Mouse (Mus musculus): ENCODE measurements at regions not wholly inside any gene's neighbourhood (a gene's known extent, or its start where the extent isn't known, plus 50 kb on each side); places are given as distances from the start of the nearest gene placed in this dataset.
A peak's percentile ranks its signal among the peaks of the same experiment; 100 is the strongest.

GRCm38 (mm10) chr3:21539138-21539537, 537.3 kb upstream of the Tbl1xr1 start:
- Histone ChIP-seq H3K4me1 (no peaks in the 10 kb centered on the region), H3K36me3 (no peaks in the 10 kb centered on the region), H3K27me3 (no peaks in the 10 kb centered on the region), H3K27ac (replicated peaks) (no peak overlapping the region), H3K4me3 (no peak overlapping the region), H3K9me3 (no peaks in the 10 kb centered on the region), H3K4me2 (replicated peaks) (no peak overlapping the region), H3K9ac (replicated peaks) (no peak overlapping the region)
- ATAC-seq (ENCODE audit: low FRiP score, low read depth), result no peak
- 58% methylated on average over 2 of the region's 2 CpGs for WGBS

DNA sequence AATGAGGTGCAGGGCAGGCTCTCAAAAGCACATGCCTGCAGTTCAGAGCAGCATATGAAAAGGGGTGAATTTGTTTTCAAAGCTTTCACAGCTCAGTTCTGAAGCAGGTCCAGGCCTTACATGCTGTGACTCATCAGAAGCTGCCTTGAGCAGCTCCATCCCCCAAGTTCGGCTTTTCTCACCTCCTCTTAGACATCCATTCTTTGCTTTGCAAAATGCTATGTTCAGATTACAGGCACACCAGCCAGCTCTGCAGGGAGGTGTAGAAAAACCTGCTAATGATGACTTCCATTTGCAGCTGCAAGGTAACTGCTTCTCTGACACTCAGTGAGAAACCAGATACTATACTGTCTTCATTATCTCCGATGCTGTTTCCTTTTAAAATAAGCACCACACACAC, 532.0 kb upstream of the Tbl1xr1 start:
- H3K4me2 ChIP-seq (replicated peaks), result no peak overlapping the region
- H3K4me1 ChIP-seq, result peaks cover 13% of the 10 kb centered on the region; the same call in 1 of the 2 replicates
- H3K4me3 ChIP-seq, result no peak overlapping the region
- H3K27me3 ChIP-seq, result no peaks in the 10 kb centered on the region
- H3K9me3 ChIP-seq, result no peaks in the 10 kb centered on the region
- no peak overlapping the region for H3K27ac ChIP-seq (replicated peaks)
- WGBS, result 67% methylated on average over 2 of the region's 2 CpGs
- no peak for ATAC-seq (ENCODE audit: low FRiP score, low read depth)
- H3K9ac ChIP-seq (replicated peaks), result no peak overlapping the region
- H3K36me3 ChIP-seq, result no peaks in the 10 kb centered on the region

DNA sequence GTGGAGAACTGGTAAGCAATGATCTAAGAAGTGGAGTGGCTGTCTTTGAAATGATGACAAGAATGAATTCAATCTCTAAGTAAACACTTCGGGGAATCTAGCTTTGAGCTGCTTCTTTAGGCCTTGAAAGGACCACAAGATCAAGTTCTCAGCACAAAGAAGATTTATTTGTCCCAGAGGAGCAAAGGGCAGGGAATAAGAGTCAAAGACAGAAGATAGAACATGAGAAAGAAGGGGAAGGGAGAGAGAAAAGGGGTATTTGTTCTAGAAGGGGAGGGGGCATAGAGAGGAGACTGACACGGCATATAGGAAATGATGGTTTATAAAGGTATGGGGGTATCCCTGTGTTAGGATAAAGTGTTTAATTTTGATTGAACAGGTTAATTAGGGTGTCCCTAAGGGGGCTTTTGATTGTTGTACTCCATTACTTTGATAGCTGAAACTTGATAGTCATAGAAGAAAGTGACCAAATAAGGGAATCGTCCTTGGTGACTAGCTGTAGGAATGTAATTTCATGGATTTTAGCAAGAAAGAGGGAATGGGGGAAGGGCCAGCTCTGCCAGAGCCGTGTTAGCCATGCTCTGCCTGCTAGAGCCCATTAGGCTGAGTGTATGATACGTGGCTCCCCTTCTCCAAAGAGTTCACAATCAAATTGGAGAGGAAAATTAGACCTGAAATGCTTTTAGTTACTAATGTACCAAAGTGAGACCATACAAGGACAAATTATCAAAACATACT, 531.1 kb upstream of the Tbl1xr1 start:
- 32% methylated on average over 5 of the region's 5 CpGs for WGBS
- Histone ChIP-seq H3K27me3 (no peaks in the 10 kb centered on the region), H3K4me1 (peaks cover 13% of the 10 kb centered on the region; the same call in 1 of the 2 replicates), H3K4me2 (replicated peaks) (no peak overlapping the region), H3K27ac (replicated peaks) (no peak overlapping the region; the same call in 1 of the 2 replicates), H3K9me3 (no peaks in the 10 kb centered on the region), H3K4me3 (no peak overlapping the region), H3K9ac (replicated peaks) (no peak overlapping the region), H3K36me3 (no peaks in the 10 kb centered on the region)
- ATAC-seq (ENCODE audit: low FRiP score, low read depth), result peak; percentile 57

DNA sequence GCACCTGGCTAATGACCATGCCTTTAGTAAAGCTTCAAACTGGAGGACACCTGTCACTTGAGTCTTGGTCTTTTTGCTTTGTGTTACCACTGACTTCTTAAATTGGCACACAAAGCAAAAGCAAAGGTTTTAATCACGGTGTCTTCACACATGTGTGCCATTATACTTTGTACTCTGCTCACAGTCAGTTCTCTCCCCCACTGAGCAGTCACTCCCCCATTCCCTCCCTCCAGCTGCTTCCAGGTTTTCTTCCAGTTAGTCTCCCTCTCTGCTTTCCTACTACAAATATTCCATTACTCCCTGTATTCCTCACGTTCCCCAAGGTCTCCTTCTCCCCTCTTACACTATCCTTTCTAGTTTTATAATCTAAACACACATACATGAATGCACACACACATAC, 530.0 kb upstream of the Tbl1xr1 start:
- H3K9me3 ChIP-seq, result no peaks in the 10 kb centered on the region
- no peaks in the 10 kb centered on the region for H3K36me3 ChIP-seq
- peaks cover 13% of the 10 kb centered on the region; the same call in 1 of the 2 replicates for H3K4me1 ChIP-seq
- H3K27ac ChIP-seq (replicated peaks), result no peak overlapping the region
- H3K27me3 ChIP-seq, result no peaks in the 10 kb centered on the region
- H3K4me3 ChIP-seq, result no peak overlapping the region
- 42% methylated on average over 2 of the region's 2 CpGs for WGBS
- H3K4me2 ChIP-seq (replicated peaks), result no peak overlapping the region
- H3K9ac ChIP-seq (replicated peaks), result no peak overlapping the region
- no peak for ATAC-seq (ENCODE audit: low FRiP score, low read depth)

- H3K36me3 ChIP-seq, result no peaks in the 10 kb centered on the region
- H3K27ac ChIP-seq (replicated peaks), result 0 out of 2 replicates have a peak overlapping the region, but pooled peaks have one; percentile 1
- H3K4me1 ChIP-seq, result peaks cover 32% of the 10 kb centered on the region
- no peak for ATAC-seq (ENCODE audit: low FRiP score, low read depth)
- H3K4me3 ChIP-seq, result no peak overlapping the region
- no peak overlapping the region for H3K9ac ChIP-seq (replicated peaks)
- 46% methylated on average over 4 of the region's 4 CpGs for WGBS
- no peaks in the 10 kb centered on the region for H3K27me3 ChIP-seq
- H3K4me2 ChIP-seq (replicated peaks), result no peak overlapping the region
- no peaks in the 10 kb centered on the region for H3K9me3 ChIP-seq
These were observed 526.8 kb upstream of the Tbl1xr1 start for GRCm38 (mm10) chr3:21549671-21550070.

DNA sequence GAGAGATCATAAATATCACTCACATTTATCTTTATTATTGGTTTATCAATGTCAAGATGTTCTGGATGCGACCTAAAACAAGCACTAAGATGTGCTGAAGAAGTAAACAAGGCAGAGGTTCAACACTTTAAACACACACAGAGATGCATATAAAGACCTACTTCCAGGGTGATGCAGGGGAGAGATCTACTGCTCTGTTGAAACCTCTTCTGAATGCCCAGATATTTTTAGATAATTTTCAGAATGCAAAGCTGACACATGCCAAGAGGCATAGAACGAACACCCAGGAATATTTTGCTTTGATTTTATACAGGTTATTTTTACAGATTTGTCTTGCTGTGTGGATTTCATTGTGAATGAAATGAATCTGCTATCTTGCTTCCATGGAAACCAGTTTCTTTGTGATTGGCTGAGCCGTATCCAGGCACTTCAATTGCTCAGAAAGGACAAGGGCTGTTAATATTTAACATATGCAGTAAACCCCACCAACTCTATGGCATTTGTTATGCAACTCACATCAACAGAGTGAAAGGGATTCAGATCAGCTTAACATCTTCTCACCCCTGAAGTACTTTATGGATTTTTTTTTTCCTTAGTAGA, 523.2 kb upstream of the Tbl1xr1 start:
- no peaks in the 10 kb centered on the region for H3K27me3 ChIP-seq
- H3K4me3 ChIP-seq, result no peak overlapping the region
- H3K9me3 ChIP-seq, result no peaks in the 10 kb centered on the region
- peaks cover 18% of the 10 kb centered on the region for H3K4me1 ChIP-seq
- WGBS, result 23% methylated on average over 3 of the region's 3 CpGs
- no peak overlapping the region for H3K4me2 ChIP-seq (replicated peaks)
- H3K27ac ChIP-seq (replicated peaks), result peak overlapping the region; percentile 68
- H3K9ac ChIP-seq (replicated peaks), result no peak overlapping the region
- no peaks in the 10 kb centered on the region for H3K36me3 ChIP-seq
- ATAC-seq (ENCODE audit: low FRiP score, low read depth), result peak; percentile 92

DNA sequence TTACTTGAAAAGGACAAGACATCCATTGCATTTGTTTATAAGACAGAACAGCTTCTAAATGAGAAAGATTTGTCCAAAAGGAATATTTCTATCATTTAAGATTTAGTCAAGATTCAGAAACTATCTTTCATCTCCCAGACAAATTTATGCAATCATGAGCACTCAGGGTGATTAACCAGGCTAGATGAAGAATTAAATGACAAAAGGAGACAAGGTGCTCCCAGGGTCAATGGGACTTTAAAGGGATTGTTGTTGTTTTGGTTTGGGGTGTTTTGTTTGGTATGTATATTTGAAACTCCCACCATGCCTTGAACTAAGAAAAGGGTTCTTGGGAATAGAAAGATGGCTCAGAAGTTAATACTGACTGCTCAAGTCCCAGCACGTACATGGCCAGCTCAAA, 522.6 kb upstream of the Tbl1xr1 start:
- Histone ChIP-seq H3K27ac (replicated peaks) (peak overlapping the region; percentile 68), H3K9ac (replicated peaks) (no peak overlapping the region), H3K4me2 (replicated peaks) (no peak overlapping the region), H3K4me3 (no peak overlapping the region), H3K4me1 (peaks cover 18% of the 10 kb centered on the region), H3K27me3 (no peaks in the 10 kb centered on the region), H3K36me3 (no peaks in the 10 kb centered on the region), H3K9me3 (no peaks in the 10 kb centered on the region)
- WGBS, result 47% methylated on average over 1 of the region's 1 CpGs
- ATAC-seq (ENCODE audit: low FRiP score, low read depth), result no peak

DNA sequence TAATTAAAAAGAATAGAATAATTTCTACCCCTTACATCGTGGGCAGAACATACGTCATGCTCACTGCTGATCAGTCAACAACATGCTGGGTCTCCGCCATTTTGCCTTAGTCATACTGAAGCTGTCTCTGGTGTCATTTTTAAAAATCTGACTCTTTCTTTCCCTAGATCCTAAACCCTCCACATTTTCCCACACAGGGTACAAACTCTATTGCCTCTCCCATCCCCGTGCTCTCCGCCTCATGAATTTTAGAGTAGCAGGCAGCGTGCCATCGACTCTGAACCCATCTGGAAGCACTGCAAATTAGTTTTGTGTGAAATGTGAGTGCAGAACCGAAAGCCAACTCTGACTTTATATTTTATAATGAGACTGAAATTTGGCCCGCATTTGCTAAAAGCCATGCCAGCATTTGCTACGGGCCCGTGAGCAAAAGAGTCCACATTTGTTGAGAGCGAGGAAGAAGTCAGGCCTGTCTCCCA, 518.5 kb upstream of the Tbl1xr1 start:
- Histone ChIP-seq H3K4me2 (replicated peaks) (no peak overlapping the region), H3K4me3 (no peak overlapping the region), H3K27ac (replicated peaks) (no peak overlapping the region), H3K4me1 (peaks cover 14% of the 10 kb centered on the region), H3K9ac (replicated peaks) (no peak overlapping the region), H3K27me3 (no peaks in the 10 kb centered on the region), H3K9me3 (no peaks in the 10 kb centered on the region), H3K36me3 (no peaks in the 10 kb centered on the region)
- WGBS, result 88% methylated on average over 12 of the region's 12 CpGs
- no peak for ATAC-seq (ENCODE audit: low FRiP score, low read depth)

GRCm38 (mm10) chr3:21562771-21563312, 513.6 kb upstream of the Tbl1xr1 start:
- no peaks in the 10 kb centered on the region for H3K27me3 ChIP-seq
- peaks cover 14% of the 10 kb centered on the region for H3K4me1 ChIP-seq
- no peaks in the 10 kb centered on the region for H3K36me3 ChIP-seq
- no peak overlapping the region for H3K27ac ChIP-seq (replicated peaks)
- no peaks in the 10 kb centered on the region for H3K9me3 ChIP-seq
- no peak overlapping the region for H3K9ac ChIP-seq (replicated peaks)
- no peak overlapping the region for H3K4me3 ChIP-seq
- H3K4me2 ChIP-seq (replicated peaks), result no peak overlapping the region
- no peak for ATAC-seq (ENCODE audit: low FRiP score, low read depth)
- 88% methylated on average over 2 of the region's 2 CpGs for WGBS

GRCm38 (mm10) chr3:21563454-21563853, 513.0 kb upstream of the Tbl1xr1 start:
- H3K36me3 ChIP-seq, result no peaks in the 10 kb centered on the region
- WGBS, result 65% methylated on average over 3 of the region's 3 CpGs
- no peak overlapping the region for H3K4me2 ChIP-seq (replicated peaks)
- H3K9me3 ChIP-seq, result no peaks in the 10 kb centered on the region
- ATAC-seq (ENCODE audit: low FRiP score, low read depth), result no peak
- H3K27ac ChIP-seq (replicated peaks), result no peak overlapping the region
- no peak overlapping the region for H3K4me3 ChIP-seq
- H3K27me3 ChIP-seq, result no peaks in the 10 kb centered on the region
- H3K4me1 ChIP-seq, result peaks cover 14% of the 10 kb centered on the region
- no peak overlapping the region for H3K9ac ChIP-seq (replicated peaks)

- Histone ChIP-seq H3K36me3 (no peaks in the 10 kb centered on the region), H3K27me3 (no peaks in the 10 kb centered on the region), H3K4me1 (peaks cover 14% of the 10 kb centered on the region), H3K9ac (replicated peaks) (no peak overlapping the region), H3K4me3 (no peak overlapping the region), H3K4me2 (replicated peaks) (peak overlapping the region; percentile 11; the same call in 1 of the 2 replicates), H3K27ac (replicated peaks) (peak overlapping the region; percentile 72), H3K9me3 (no peaks in the 10 kb centered on the region)
- 19% methylated on average over 3 of the region's 3 CpGs for WGBS
- peak; percentile 88 for ATAC-seq (ENCODE audit: low FRiP score, low read depth)
These were observed 512.2 kb upstream of the Tbl1xr1 start for GRCm38 (mm10) chr3:21564211-21564781.

DNA sequence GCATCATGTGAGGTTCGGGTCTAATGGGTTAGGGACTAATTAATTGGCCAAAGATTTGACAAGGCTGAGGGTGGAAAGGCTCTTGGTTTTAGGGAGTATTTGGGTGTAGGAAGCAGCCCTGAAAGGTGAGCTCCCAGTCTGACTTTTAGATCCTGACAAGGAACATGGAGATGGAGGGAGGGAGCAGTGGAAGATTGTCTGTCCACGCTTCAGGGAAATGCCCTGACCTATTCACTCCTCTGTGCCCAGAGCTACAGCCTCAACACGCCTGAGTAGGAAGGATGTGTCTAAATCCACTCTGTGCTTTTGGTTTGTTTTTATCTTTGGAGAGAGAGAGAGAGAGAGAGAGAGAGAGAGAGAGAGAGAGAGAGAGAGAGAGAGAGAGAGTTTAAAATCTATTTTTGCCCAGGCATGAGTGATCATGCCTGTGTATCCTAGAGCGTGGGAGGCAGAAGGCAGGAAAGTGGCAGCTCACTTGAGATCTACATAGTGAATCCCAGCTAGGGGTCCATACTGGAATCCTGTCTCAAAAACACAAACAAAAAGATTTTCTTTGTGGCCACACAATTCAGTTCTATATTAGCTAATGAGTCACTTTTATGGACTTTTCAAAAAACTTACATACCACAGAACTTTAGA, 511.5 kb upstream of the Tbl1xr1 start:
- no peaks in the 10 kb centered on the region for H3K36me3 ChIP-seq
- WGBS, result 47% methylated on average over 4 of the region's 4 CpGs
- no peak overlapping the region for H3K4me2 ChIP-seq (replicated peaks)

More for the DNA sequence above, 511.5 kb upstream of the Tbl1xr1 start:
- H3K4me3 ChIP-seq, result no peak overlapping the region
- H3K4me1 ChIP-seq, result peaks cover 14% of the 10 kb centered on the region
- H3K9me3 ChIP-seq, result no peaks in the 10 kb centered on the region
- no peak for ATAC-seq (ENCODE audit: low FRiP score, low read depth)
- no peaks in the 10 kb centered on the region for H3K27me3 ChIP-seq
- no peak overlapping the region for H3K9ac ChIP-seq (replicated peaks)
- peak overlapping the region; percentile 72; the same call in 1 of the 2 replicates for H3K27ac ChIP-seq (replicated peaks)
